Mouse (Mus musculus): ENCODE measurements around the gene Ppm1k. TPM values are rescaled to one million over a fixed set of nuclear protein-coding genes. Genes with fewer than 3 reads are reported as not detected.
A peak's percentile ranks its signal among the peaks of the same experiment; 100 is the strongest.
"Not testable (repeated sequence)": the region's sequence is repeated elsewhere in the genome, so short reads cannot be mapped to it uniquely, and the experiment has no call there.

Ppm1k gene
- polyA plus RNA-seq, 1 experiment from 2014 or later = 6.0 TPM

GRCm38 (mm10) chr6:57565452-57565851 lies 30.2 kb upstream of the Ppm1k start:
- no peak overlapping the region for H3K4me2 ChIP-seq
- DNase-seq (no peak), ATAC-seq (ENCODE audit: insufficient read depth) (no peak)
- TF ChIP-seq CTCF (IDR thresholded peaks at IDR 0.05; ENCODE audit: low read depth) = no peak
- H3K27ac ChIP-seq (ENCODE audit: low read depth) = no peak overlapping the region
- 90% methylated on average over 7 of the region's 7 CpGs for WGBS
- H3K4me1 ChIP-seq (ENCODE audit: insufficient read depth) = no peaks in the 10 kb centered on the region
- no peaks in the 10 kb centered on the region for H3K36me3 ChIP-seq (ENCODE audit: insufficient read depth)
- H3K9ac ChIP-seq = no peak overlapping the region
- H3K27me3 ChIP-seq (ENCODE audit: insufficient read depth, low read length) = no peaks in the 10 kb centered on the region
- no peaks in the 10 kb centered on the region for H3K9me3 ChIP-seq (ENCODE audit: low read depth, low read length)
- no peak overlapping the region for H3K4me3 ChIP-seq (ENCODE audit: low read depth, low read length)

GRCm38 (mm10) chr6:57563454-57563853 lies 28.2 kb upstream of the Ppm1k start:
- TF ChIP-seq CTCF (IDR thresholded peaks at IDR 0.05; ENCODE audit: low read depth) = no peak
- Histone ChIP-seq H3K4me3 (ENCODE audit: low read depth, low read length) (no peak overlapping the region), H3K36me3 (ENCODE audit: insufficient read depth) (no peaks in the 10 kb centered on the region), H3K4me1 (ENCODE audit: insufficient read depth) (no peaks in the 10 kb centered on the region), H3K4me2 (no peak overlapping the region), H3K9me3 (ENCODE audit: low read depth, low read length) (no peaks in the 10 kb centered on the region), H3K9ac (no peak overlapping the region), H3K27me3 (ENCODE audit: insufficient read depth, low read length) (no peaks in the 10 kb centered on the region), H3K27ac (ENCODE audit: low read depth) (no peak overlapping the region)
- DNase-seq (no peak), ATAC-seq (ENCODE audit: insufficient read depth) (no peak)
- 97% methylated on average over 1 of the region's 1 CpGs for WGBS

GRCm38 (mm10) chr6:57557796-57558317 lies 22.6 kb upstream of the Ppm1k start:
- no peak for ATAC-seq (ENCODE audit: insufficient read depth)
- WGBS = 43% methylated on average over 4 of the region's 4 CpGs
- Histone ChIP-seq H3K4me2 (no peak overlapping the region), H3K27ac (ENCODE audit: low read depth) (no peak overlapping the region), H3K27me3 (ENCODE audit: insufficient read depth, low read length) (no peaks in the 10 kb centered on the region), H3K9me3 (ENCODE audit: low read depth, low read length) (no peaks in the 10 kb centered on the region), H3K4me3 (ENCODE audit: low read depth, low read length) (no peak overlapping the region), H3K36me3 (ENCODE audit: insufficient read depth) (no peaks in the 10 kb centered on the region), H3K9ac (no peak overlapping the region), H3K4me1 (ENCODE audit: insufficient read depth) (no peaks in the 10 kb centered on the region)
- DNase-seq = no peak
- no peak for TF ChIP-seq CTCF (IDR thresholded peaks at IDR 0.05; ENCODE audit: low read depth)

- ATAC-seq (ENCODE audit: insufficient read depth) = no peak
These were observed 16.0 kb upstream of the Ppm1k start for GRCm38 (mm10) chr6:57551211-57551796.

GRCm38 (mm10) chr6:57544866-57545265 lies 9.6 kb upstream of the Ppm1k start:
- DNase-seq (peak; percentile 23), ATAC-seq (ENCODE audit: insufficient read depth) (no peak)
- Histone ChIP-seq H3K9me3 (ENCODE audit: low read depth, low read length) (no peaks in the 10 kb centered on the region), H3K4me3 (ENCODE audit: low read depth, low read length) (no peak overlapping the region), H3K27me3 (ENCODE audit: insufficient read depth, low read length) (no peaks in the 10 kb centered on the region), H3K36me3 (ENCODE audit: insufficient read depth) (no peaks in the 10 kb centered on the region), H3K27ac (ENCODE audit: low read depth) (no peak overlapping the region), H3K9ac (no peak overlapping the region), H3K4me2 (no peak overlapping the region), H3K4me1 (ENCODE audit: insufficient read depth) (no peaks in the 10 kb centered on the region)
- WGBS = 49% methylated on average over 2 of the region's 2 CpGs
- TF ChIP-seq CTCF (IDR thresholded peaks at IDR 0.05; ENCODE audit: low read depth) = no peak

More at GRCm38 (mm10) chr6:57551211-57551796, 16.0 kb upstream of the Ppm1k start:
- no peak for DNase-seq
- Histone ChIP-seq H3K9me3 (ENCODE audit: low read depth, low read length) (no peaks in the 10 kb centered on the region), H3K4me3 (ENCODE audit: low read depth, low read length) (no peak overlapping the region), H3K27me3 (ENCODE audit: insufficient read depth, low read length) (no peaks in the 10 kb centered on the region), H3K36me3 (ENCODE audit: insufficient read depth) (no peaks in the 10 kb centered on the region), H3K4me1 (ENCODE audit: insufficient read depth) (no peaks in the 10 kb centered on the region), H3K9ac (no peak overlapping the region), H3K27ac (ENCODE audit: low read depth) (no peak overlapping the region), H3K4me2 (no peak overlapping the region)
- 39% methylated on average over 3 of the region's 3 CpGs for WGBS
- TF ChIP-seq CTCF (IDR thresholded peaks at IDR 0.05; ENCODE audit: low read depth) = no peak

- not testable (repeated sequence) for H3K27me3 ChIP-seq (ENCODE audit: insufficient read depth, low read length); H3K4me2 ChIP-seq; H3K4me1 ChIP-seq (ENCODE audit: insufficient read depth); H3K36me3 ChIP-seq (ENCODE audit: insufficient read depth); DNase-seq; H3K9me3 ChIP-seq (ENCODE audit: low read depth, low read length); H3K4me3 ChIP-seq (ENCODE audit: low read depth, low read length); ATAC-seq (ENCODE audit: insufficient read depth); H3K27ac ChIP-seq (ENCODE audit: low read depth); H3K9ac ChIP-seq
These were observed 8.3 kb upstream of the Ppm1k start for GRCm38 (mm10) chr6:57543591-57543990.

GRCm38 (mm10) chr6:57541737-57542335 lies 6.6 kb upstream of the Ppm1k start:
- no peaks in the 10 kb centered on the region for H3K27me3 ChIP-seq (ENCODE audit: insufficient read depth, low read length)
- ATAC-seq (ENCODE audit: insufficient read depth) = no peak
- no peak overlapping the region for H3K27ac ChIP-seq (ENCODE audit: low read depth)
- WGBS = 73% methylated on average over 1 of the region's 1 CpGs
- H3K9me3 ChIP-seq (ENCODE audit: low read depth, low read length) = no peaks in the 10 kb centered on the region
- no peaks in the 10 kb centered on the region for H3K4me1 ChIP-seq (ENCODE audit: insufficient read depth)
- no peak for DNase-seq
- no peak for TF ChIP-seq CTCF (IDR thresholded peaks at IDR 0.05; ENCODE audit: low read depth)
- H3K36me3 ChIP-seq (ENCODE audit: insufficient read depth) = no peaks in the 10 kb centered on the region
- H3K9ac ChIP-seq = no peak overlapping the region
- H3K4me2 ChIP-seq = no peak overlapping the region
- no peak overlapping the region for H3K4me3 ChIP-seq (ENCODE audit: low read depth, low read length)
